Mouse (Mus musculus) embryonic facial prominence, embryonic 12.5 days (tissue): ENCODE results near the gene Hfe2. TPM values are rescaled to one million over a fixed set of nuclear protein-coding genes. Genes with fewer than 3 reads are reported as not detected.
"Not testable (repeated sequence)": the region's sequence is repeated elsewhere in the genome, so short reads cannot be mapped to it uniquely, and the experiment has no call there.

Source experiments
- ATAC-seq: fragments of 200-750 bp; cut with Nextera tagmentation; 2 replicates; pipeline ENCODE4 v1.8.0; 2017; ENCODE audit not compliant: insufficient number of reproducible peaks, insufficient read depth, low FRiP score, low TSS enrichment
- H3K27ac ChIP-seq: fragments of 300-500 bp; sonication (generic); 2 replicates; pipeline ENCODE4 v1.5.1; 2016; ENCODE audit warnings: mild to moderate bottlenecking
- H3K27me3 ChIP-seq: fragments of 300-500 bp; sonication (generic); 2 replicates; pipeline ENCODE4 v1.6.1; 2016; ENCODE audit warnings: mild to moderate bottlenecking, moderate library complexity
- H3K36me3 ChIP-seq: fragments of 300-500 bp; sonication (generic); 2 replicates; pipeline ENCODE4 v1.6.1; 2016; ENCODE audit warnings: mild to moderate bottlenecking
- H3K4me1 ChIP-seq: fragments of 300-500 bp; sonication (generic); 2 replicates; pipeline ENCODE4 v1.6.1; 2016
- H3K4me2 ChIP-seq: fragments of 300-500 bp; sonication (generic); replicated peaks from 2 replicates; pipeline ENCODE4 v1.6.1; 2016; ENCODE audit warnings: mild to moderate bottlenecking, moderate library complexity
- H3K4me3 ChIP-seq: fragments of 300-500 bp; sonication (generic); 2 replicates; pipeline ENCODE4 v1.5.1; 2016; ENCODE audit warnings: mild to moderate bottlenecking
- H3K9ac ChIP-seq: fragments of 300-500 bp; sonication (generic); 2 replicates; pipeline ENCODE4 v1.6.1; 2016; ENCODE audit warnings: mild to moderate bottlenecking, moderate library complexity
- H3K9me3 ChIP-seq: fragments of 300-500 bp; sonication (generic); 2 replicates; pipeline ENCODE4 v1.6.1; 2016; ENCODE audit warnings: mild to moderate bottlenecking, moderate library complexity
- WGBS: fragments of 180-500 bp; shearing (Covaris S2); methylation state at CpG from one replicate; pipeline ENCODE4 v1.1.7; 2016; 5-methylcytosine and 5-hydroxymethylcytosine counted together
- polyA plus RNA-seq: library from polyadenylated mRNA; unstranded; fragments of >200 nt; fragmentation: Nextera tagmentation; extraction: Ambion mirVana; gene quantifications from 2 replicates; pipeline ENCODE4 v1.2.1, GENCODE M21; 2016

The Hfe2 gene
- 3.2 and 4.0 TPM in 2 replicates for polyA plus RNA-seq

- Histone ChIP-seq H3K27me3 (peaks cover 42% of the 10 kb centered on the region), H3K4me2 (no peak within 1 kb of the TSS), H3K4me1 (peaks cover 9% of the 10 kb centered on the region), H3K9me3 (no peaks in the 10 kb centered on the region), H3K27ac (no peak within 1 kb of the TSS), H3K36me3 (no peaks in the 10 kb centered on the region), H3K4me3 (no peak within 1 kb of the TSS), H3K9ac (no peak within 1 kb of the TSS)
- no peak for ATAC-seq
- WGBS: 82% methylated on average over 4 of the region's 4 CpGs
Observed at GRCm38 (mm10) chr3:96524914-96525313, at the start of gene Hfe2. Hfe2 (plus strand) TSS chr3:96525172.

DNA sequence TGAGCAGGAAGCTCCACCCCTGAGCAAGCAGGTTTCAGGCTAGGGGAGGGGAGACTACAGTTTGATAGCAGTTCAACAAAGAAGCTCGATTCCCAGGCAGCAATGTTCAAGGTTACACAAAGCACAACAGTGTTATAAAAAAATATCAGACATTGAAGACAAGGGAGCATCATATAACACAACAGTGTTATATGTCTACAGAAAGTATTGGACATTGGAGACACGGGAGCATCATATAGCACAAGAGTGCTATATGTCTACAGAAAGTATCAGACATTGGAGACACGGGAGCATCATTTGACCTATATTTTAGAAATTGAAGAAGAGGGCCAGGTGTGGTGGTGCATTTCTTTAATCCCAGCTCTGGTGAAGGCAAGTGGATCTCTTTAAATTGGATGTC, 47.9 kb upstream of the Hfe2 start:
- Histone ChIP-seq H3K4me1 (peaks cover 7% of the 10 kb centered on the region; the same call in 1 of the 2 replicates), H3K36me3 (no peaks in the 10 kb centered on the region), H3K9ac (no peak overlapping the region), H3K9me3 (no peaks in the 10 kb centered on the region), H3K27ac (no peak overlapping the region), H3K4me2 (no peak overlapping the region), H3K27me3 (peaks cover 56% of the 10 kb centered on the region), H3K4me3 (no peak overlapping the region)
- WGBS: 49% methylated on average over 3 of the region's 3 CpGs
- ATAC-seq: no peak

DNA sequence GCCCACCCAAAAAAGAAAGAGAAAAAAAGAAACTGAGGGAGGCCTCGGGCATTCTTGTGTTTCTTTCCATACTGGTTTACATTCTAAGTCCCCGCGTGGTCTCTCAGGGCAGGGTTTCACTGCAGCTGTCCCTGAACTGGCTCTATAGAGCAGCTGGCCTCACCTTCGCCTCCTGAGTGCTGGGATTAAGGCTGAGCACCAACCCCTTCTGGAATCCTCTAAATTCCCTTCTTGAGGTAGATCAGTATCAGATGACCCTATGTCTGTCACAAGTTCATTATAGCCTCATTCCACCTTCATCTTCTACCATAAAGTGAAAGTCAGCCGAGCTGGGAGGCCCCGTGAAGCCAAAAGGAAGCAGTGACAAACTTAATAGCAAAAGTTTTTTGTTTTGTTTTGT, 47.4 kb upstream of the Hfe2 start:
- H3K9me3 ChIP-seq: no peaks in the 10 kb centered on the region
- H3K27ac ChIP-seq: no peak overlapping the region
- WGBS: 64% methylated on average over 6 of the region's 6 CpGs
- peaks cover 7% of the 10 kb centered on the region; the same call in 1 of the 2 replicates for H3K4me1 ChIP-seq
- H3K36me3 ChIP-seq: no peaks in the 10 kb centered on the region
- peaks cover 53% of the 10 kb centered on the region for H3K27me3 ChIP-seq
- no peak overlapping the region for H3K4me2 ChIP-seq
- ATAC-seq: no peak
- H3K9ac ChIP-seq: no peak overlapping the region
- H3K4me3 ChIP-seq: no peak overlapping the region

- H3K4me3 ChIP-seq: no peak overlapping the region
- no peak overlapping the region for H3K9ac ChIP-seq
- H3K36me3 ChIP-seq: no peaks in the 10 kb centered on the region
- no peak overlapping the region for H3K4me2 ChIP-seq
- H3K9me3 ChIP-seq: no peaks in the 10 kb centered on the region
- H3K27ac ChIP-seq: no peak overlapping the region
- ATAC-seq: no peak
- 23% methylated on average over 3 of the region's 3 CpGs for WGBS
- H3K27me3 ChIP-seq: peaks cover 39% of the 10 kb centered on the region
- H3K4me1 ChIP-seq: peaks cover 7% of the 10 kb centered on the region; the same call in 1 of the 2 replicates
Observed at GRCm38 (mm10) chr3:96479249-96479648, 45.7 kb upstream of the Hfe2 start.

DNA sequence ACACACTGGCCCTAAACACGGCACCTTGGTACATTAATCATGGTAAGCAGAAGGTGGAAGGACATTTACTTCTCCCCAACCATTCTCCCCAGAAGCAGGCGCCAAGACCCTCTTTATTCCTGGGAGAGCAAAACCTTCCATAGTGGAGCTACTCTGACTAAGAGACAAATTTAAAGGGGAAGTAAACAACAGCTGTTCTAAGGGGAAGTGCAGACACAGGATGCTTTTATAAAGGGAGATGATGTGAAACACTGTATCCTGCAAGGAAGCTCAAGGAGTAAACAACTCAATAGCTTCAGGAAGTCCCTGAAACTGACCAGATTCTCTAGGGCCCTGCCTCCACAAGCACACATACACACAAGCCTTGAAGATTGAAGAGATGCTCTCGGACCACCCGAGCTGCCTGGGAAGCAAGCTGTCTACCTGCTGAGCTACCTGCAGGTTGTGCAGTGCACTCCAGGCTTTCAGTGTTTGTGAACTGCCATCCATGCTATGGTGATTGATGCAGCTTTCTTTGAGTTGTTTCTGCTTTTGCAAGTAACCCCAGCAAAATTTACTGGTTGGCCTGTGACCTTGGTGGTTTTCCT, 44.2 kb upstream of the Hfe2 start:
- no peak for ATAC-seq
- H3K27ac ChIP-seq: no peak overlapping the region
- no peak overlapping the region for H3K4me2 ChIP-seq
- no peaks in the 10 kb centered on the region for H3K4me1 ChIP-seq
- H3K27me3 ChIP-seq: peaks cover 26% of the 10 kb centered on the region
- WGBS: 86% methylated on average over 4 of the region's 4 CpGs
- H3K9me3 ChIP-seq: no peaks in the 10 kb centered on the region
- H3K9ac ChIP-seq: no peak overlapping the region
- no peaks in the 10 kb centered on the region for H3K36me3 ChIP-seq
- no peak overlapping the region for H3K4me3 ChIP-seq

DNA sequence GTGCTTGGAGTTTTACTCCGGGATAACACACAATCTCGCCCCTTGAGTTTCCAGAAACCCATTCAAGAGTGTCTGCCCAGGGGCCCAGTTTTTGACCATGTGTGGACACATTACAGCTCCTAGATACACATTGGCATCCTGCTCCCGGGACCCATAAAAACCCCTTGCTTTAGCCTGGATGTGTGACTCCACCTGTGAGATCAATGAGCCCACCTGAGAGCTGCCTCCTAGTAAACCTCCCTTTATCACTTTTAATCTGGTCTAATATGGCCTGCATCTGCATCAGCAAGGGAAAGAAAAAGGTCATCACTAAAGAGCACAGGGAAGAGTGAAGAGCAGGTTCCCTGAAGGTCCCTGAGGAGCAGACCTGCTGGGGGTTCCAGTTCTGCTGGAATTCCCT, 43.1 kb upstream of the Hfe2 start:
- no peak overlapping the region for H3K27ac ChIP-seq
- peaks cover 17% of the 10 kb centered on the region for H3K27me3 ChIP-seq
- H3K4me1 ChIP-seq: no peaks in the 10 kb centered on the region
- no peak overlapping the region for H3K4me2 ChIP-seq
- H3K9ac ChIP-seq: no peak overlapping the region
- no peaks in the 10 kb centered on the region for H3K36me3 ChIP-seq
- H3K9me3 ChIP-seq: no peaks in the 10 kb centered on the region
- 86% methylated on average over 3 of the region's 3 CpGs for WGBS
- H3K4me3 ChIP-seq: no peak overlapping the region
- no peak for ATAC-seq

DNA sequence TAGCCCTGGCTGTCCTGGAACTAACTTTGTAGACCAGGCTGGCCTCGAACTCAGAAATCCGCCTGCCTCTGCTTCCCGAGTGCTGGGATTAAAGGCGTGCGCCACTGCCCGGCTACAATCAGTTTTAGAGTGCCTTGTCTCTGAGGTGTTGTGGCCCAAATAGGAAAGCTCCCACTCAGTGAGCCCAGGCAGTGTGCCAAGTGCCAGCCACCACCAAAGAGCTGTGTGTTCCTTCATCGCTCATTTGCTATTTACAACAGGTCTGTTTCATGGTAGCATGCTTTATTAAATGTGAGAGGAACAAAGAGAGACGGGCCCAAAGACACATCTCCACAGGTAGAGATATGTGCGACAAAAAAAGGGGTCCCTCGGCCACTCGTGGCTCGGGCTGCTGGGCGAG, 42.5 kb upstream of the Hfe2 start:
- no peak overlapping the region for H3K4me3 ChIP-seq
- H3K27me3 ChIP-seq: peaks cover 12% of the 10 kb centered on the region
- no peak overlapping the region for H3K9ac ChIP-seq
- H3K27ac ChIP-seq: no peak overlapping the region
- H3K9me3 ChIP-seq: no peaks in the 10 kb centered on the region
- no peak overlapping the region for H3K4me2 ChIP-seq
- 92% methylated on average over 13 of the region's 13 CpGs for WGBS
- ATAC-seq: no peak
- H3K36me3 ChIP-seq: no peaks in the 10 kb centered on the region
- H3K4me1 ChIP-seq: no peaks in the 10 kb centered on the region

GRCm38 (mm10) chr3:96483044-96483443, 41.9 kb upstream of the Hfe2 start:
- 47% methylated on average over 7 of the region's 7 CpGs for WGBS
- H3K4me1 ChIP-seq, ATAC-seq, H3K36me3 ChIP-seq, H3K9me3 ChIP-seq, H3K4me3 ChIP-seq, H3K4me2 ChIP-seq, H3K9ac ChIP-seq, H3K27me3 ChIP-seq, H3K27ac ChIP-seq: not testable (repeated sequence)

DNA sequence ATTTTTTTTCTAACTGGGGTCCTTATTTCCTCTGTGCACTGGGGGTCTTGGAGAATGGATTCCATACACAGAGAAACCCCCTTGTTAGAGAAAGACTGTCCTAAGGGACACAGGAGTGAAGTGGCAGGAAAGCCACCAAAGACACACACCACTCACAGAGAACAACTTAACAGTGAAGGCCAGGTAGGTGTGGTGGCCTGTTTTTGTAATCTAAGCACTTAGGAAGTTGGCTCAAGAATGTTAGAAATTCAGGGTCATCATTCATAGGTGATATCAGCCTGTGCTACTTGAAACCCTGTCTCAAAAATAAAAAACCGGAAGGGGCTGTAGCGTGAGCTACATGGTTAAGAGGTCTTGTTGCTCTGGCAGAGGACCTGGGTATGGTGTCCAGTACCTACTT, 41.0 kb upstream of the Hfe2 start:
- Histone ChIP-seq H3K27ac (no peak overlapping the region), H3K9me3 (no peaks in the 10 kb centered on the region), H3K4me2 (no peak overlapping the region), H3K9ac (no peak overlapping the region), H3K4me3 (no peak overlapping the region), H3K27me3 (peaks cover 6% of the 10 kb centered on the region; the same call in 1 of the 2 replicates), H3K4me1 (no peaks in the 10 kb centered on the region), H3K36me3 (no peaks in the 10 kb centered on the region)
- 93% methylated on average over 2 of the region's 2 CpGs for WGBS
- no peak for ATAC-seq

GRCm38 (mm10) chr3:96484921-96485320, 40.1 kb upstream of the Hfe2 start:
- H3K4me1 ChIP-seq: no peaks in the 10 kb centered on the region
- no peaks in the 10 kb centered on the region for H3K9me3 ChIP-seq
- H3K27me3 ChIP-seq: 0 out of 2 replicates have a peak, but pooled peaks cover 4% of the 10 kb centered on the region
- H3K4me2 ChIP-seq: 0 out of 2 replicates have a peak overlapping the region, but pooled peaks have one; percentile 1
- no peak overlapping the region for H3K27ac ChIP-seq
- WGBS: 84% methylated on average over 4 of the region's 4 CpGs
- no peaks in the 10 kb centered on the region for H3K36me3 ChIP-seq
- no peak overlapping the region for H3K4me3 ChIP-seq
- ATAC-seq: no peak
- no peak overlapping the region for H3K9ac ChIP-seq

GRCm38 (mm10) chr3:96485361-96485760, 39.6 kb upstream of the Hfe2 start:
- Histone ChIP-seq H3K9me3 (no peaks in the 10 kb centered on the region), H3K9ac (no peak overlapping the region), H3K4me1 (no peaks in the 10 kb centered on the region), H3K4me3 (no peak overlapping the region), H3K27me3 (0 out of 2 replicates have a peak, but pooled peaks cover 4% of the 10 kb centered on the region), H3K27ac (no peak overlapping the region), H3K36me3 (no peaks in the 10 kb centered on the region), H3K4me2 (0 out of 2 replicates have a peak overlapping the region, but pooled peaks have one; percentile 1)
- WGBS: 82% methylated on average over 2 of the region's 2 CpGs
- no peak for ATAC-seq

DNA sequence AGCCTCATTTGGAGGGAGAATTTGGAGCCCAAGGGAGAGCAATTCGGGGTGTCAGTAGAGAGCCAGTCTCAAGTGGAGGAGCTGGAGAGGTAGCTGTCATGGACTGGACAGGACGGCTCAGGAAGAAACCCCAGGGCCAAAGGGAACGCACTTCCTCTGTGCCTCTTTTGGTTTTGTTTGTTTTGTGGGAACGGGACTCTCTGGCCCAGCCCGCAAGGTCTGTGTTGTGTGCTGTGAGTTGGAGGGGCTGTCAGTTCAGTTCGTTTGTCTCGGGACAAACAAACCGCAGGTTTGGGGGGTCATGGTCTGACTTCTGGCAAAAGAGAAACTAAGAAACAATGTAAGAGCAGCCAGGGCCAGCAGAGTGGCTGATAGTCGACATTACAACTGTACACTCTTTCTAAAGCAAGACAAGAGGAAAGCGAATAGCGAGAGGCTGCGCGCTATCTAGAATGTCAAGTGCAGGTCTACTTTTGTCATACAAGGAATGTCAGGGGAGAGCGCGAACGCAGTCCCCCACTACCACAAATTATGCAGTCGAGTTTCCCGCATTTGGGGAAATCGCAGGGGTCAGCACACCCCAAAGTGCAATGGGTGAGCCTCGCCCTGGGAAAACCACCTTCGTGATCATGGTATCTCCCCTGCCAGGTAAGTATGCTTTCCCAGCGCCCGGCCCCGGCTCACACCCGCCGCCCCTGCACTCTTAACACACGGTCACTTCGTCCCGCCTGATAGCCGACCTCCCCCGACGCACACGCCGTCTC, 38.7 kb upstream of the Hfe2 start:
- not testable (repeated sequence) for H3K9ac ChIP-seq, H3K4me2 ChIP-seq, H3K27me3 ChIP-seq, H3K27ac ChIP-seq, H3K36me3 ChIP-seq, H3K9me3 ChIP-seq, H3K4me1 ChIP-seq, H3K4me3 ChIP-seq
- WGBS: 4% methylated on average over 4 of the region's 34 CpGs
- ATAC-seq: peak; percentile 45
